Mouse (Mus musculus) heart, embryonic 10.5 days (tissue): ENCODE data around the gene Izumo3. TPM values are rescaled to one million over a fixed set of nuclear protein-coding genes. Genes with fewer than 3 reads are reported as not detected.
"Not testable (repeated sequence)": the region's sequence is repeated elsewhere in the genome, so short reads cannot be mapped to it uniquely, and the experiment has no call there.

ENCODE experiments used
- DNase-seq: peaks from one replicate; pipeline ENCODE4 v3.0.0-alpha.2; 2017; ENCODE audit warnings: low spot score
- H3K27ac ChIP-seq: fragments of 300-500 bp; sonication (generic); 2 replicates; pipeline ENCODE4 v1.5.1; 2016; ENCODE audit warnings: mild to moderate bottlenecking
- H3K27me3 ChIP-seq: fragments of 300-500 bp; sonication (generic); 2 replicates; pipeline ENCODE4 v1.6.1; 2016; ENCODE audit warnings: mild to moderate bottlenecking; ENCODE audit not compliant: poor library complexity, insufficient read depth, severe bottlenecking
- H3K36me3 ChIP-seq: fragments of 300-500 bp; sonication (generic); 2 replicates; pipeline ENCODE4 v1.6.1; 2016; ENCODE audit warnings: mild to moderate bottlenecking, moderate library complexity
- H3K4me1 ChIP-seq: fragments of 300-500 bp; sonication (generic); 2 replicates; pipeline ENCODE4 v1.6.1; 2016; ENCODE audit warnings: mild to moderate bottlenecking
- H3K4me3 ChIP-seq: fragments of 300-500 bp; sonication (generic); 2 replicates; pipeline ENCODE4 v1.5.1; 2016; ENCODE audit warnings: mild to moderate bottlenecking, moderate library complexity
- H3K9me3 ChIP-seq: fragments of 300-500 bp; sonication (generic); 2 replicates; pipeline ENCODE4 v1.6.1; 2016; ENCODE audit warnings: mild to moderate bottlenecking, moderate library complexity
- WGBS: fragments of 180-500 bp; shearing (Covaris S2); methylation state at CpG from one replicate; pipeline ENCODE4 v1.1.7; 2016; 5-methylcytosine and 5-hydroxymethylcytosine counted together
- polyA plus RNA-seq: library from polyadenylated mRNA; unstranded; fragments of >200 nt; fragmentation: Nextera tagmentation; extraction: Ambion mirVana; gene quantifications from 2 replicates; pipeline ENCODE4 v1.2.1, GENCODE M21; 2016

Izumo3 gene
- polyA plus RNA-seq = not detected in 2 replicates

GRCm38 (mm10) chr4:92147134-92147533, at the start of gene Izumo3:
Izumo3 (minus strand) TSS chr4:92147234.
- Histone ChIP-seq H3K27me3 (no peaks in the 10 kb centered on the region), H3K27ac (no peak within 1 kb of the TSS)
- no peak for DNase-seq

GRCm38 (mm10) chr4:92191649-92192048, 44.6 kb upstream of the Izumo3 start, which contains the start of gene Gm12666:
Gm12666 (minus strand) TSS chr4:92191749.
- 75% methylated on average over 1 of the region's 1 CpGs for WGBS
- H3K27me3 ChIP-seq, H3K36me3 ChIP-seq, H3K27ac ChIP-seq, H3K4me1 ChIP-seq, DNase-seq, H3K4me3 ChIP-seq, H3K9me3 ChIP-seq: not testable (repeated sequence)

More at GRCm38 (mm10) chr4:92147134-92147533, at the start of gene Izumo3:
- no peaks in the 10 kb centered on the region for H3K36me3 ChIP-seq
- no peaks in the 10 kb centered on the region for H3K9me3 ChIP-seq
- no peaks in the 10 kb centered on the region for H3K4me1 ChIP-seq
- H3K4me3 ChIP-seq = no peak within 1 kb of the TSS

GRCm38 (mm10) chr4:92152646-92153045, 5.6 kb upstream of the Izumo3 start:
- no peaks in the 10 kb centered on the region for H3K4me1 ChIP-seq
- no peaks in the 10 kb centered on the region for H3K27me3 ChIP-seq
- no peak overlapping the region for H3K4me3 ChIP-seq
- no peak overlapping the region for H3K27ac ChIP-seq
- 85% methylated on average over 1 of the region's 1 CpGs for WGBS
- H3K36me3 ChIP-seq = no peaks in the 10 kb centered on the region
- DNase-seq = no peak
- peaks cover 3% of the 10 kb centered on the region; the same call in 1 of the 2 replicates for H3K9me3 ChIP-seq

- H3K4me3 ChIP-seq = no peak overlapping the region
- H3K9me3 ChIP-seq = no peaks in the 10 kb centered on the region
- DNase-seq = no peak
- no peaks in the 10 kb centered on the region for H3K36me3 ChIP-seq
- no peaks in the 10 kb centered on the region for H3K4me1 ChIP-seq
- H3K27ac ChIP-seq = no peak overlapping the region
- no peaks in the 10 kb centered on the region for H3K27me3 ChIP-seq
- 48% methylated on average over 8 of the region's 8 CpGs for WGBS
These were observed 35.5 kb downstream of the Izumo3 start for GRCm38 (mm10) chr4:92111390-92111988.

- H3K27me3 ChIP-seq = no peaks in the 10 kb centered on the region
- H3K4me1 ChIP-seq = no peaks in the 10 kb centered on the region
- H3K36me3 ChIP-seq = no peaks in the 10 kb centered on the region
- 91% methylated on average over 4 of the region's 4 CpGs for WGBS
- H3K27ac ChIP-seq = no peak overlapping the region
- no peak for DNase-seq
- H3K9me3 ChIP-seq = no peaks in the 10 kb centered on the region
- no peak overlapping the region for H3K4me3 ChIP-seq
These were observed 49.6 kb downstream of the Izumo3 start for GRCm38 (mm10) chr4:92097386-92097785.

GRCm38 (mm10) chr4:92095951-92096350, 51.1 kb downstream of the Izumo3 start:
- WGBS = 73% methylated on average over 1 of the region's 1 CpGs
- no peak overlapping the region for H3K4me3 ChIP-seq
- H3K27ac ChIP-seq = no peak overlapping the region
- no peaks in the 10 kb centered on the region for H3K4me1 ChIP-seq
- no peaks in the 10 kb centered on the region for H3K36me3 ChIP-seq
- no peak for DNase-seq
- H3K27me3 ChIP-seq = no peaks in the 10 kb centered on the region
- H3K9me3 ChIP-seq = no peaks in the 10 kb centered on the region

Other genes starting within 250 kb of the Izumo3 start
- gene Gm12666, start 44.5 kb upstream of the Izumo3 start, polyA plus RNA-seq = not detected in 2 replicates